Mouse (Mus musculus) erythroblast, embryonic 14.5 days (primary cell): ENCODE data around the gene Bmp2k. TPM values are rescaled to one million over a fixed set of nuclear protein-coding genes. Genes with fewer than 3 reads are reported as not detected.

ENCODE experiments used
- H3K27me3 ChIP-seq: 2 replicates; pipeline ENCODE4 v1.6.1; 2012; ENCODE audit warnings: inconsistent platforms; ENCODE audit not compliant: control insufficient read depth
- H3K36me3 ChIP-seq: 2 replicates; pipeline ENCODE4 v1.6.1; 2012; ENCODE audit warnings: mild to moderate bottlenecking, inconsistent platforms; ENCODE audit not compliant: control insufficient read depth
- H3K4me1 ChIP-seq: 2 replicates; pipeline ENCODE4 v1.6.1; 2012; ENCODE audit warnings: inconsistent platforms; ENCODE audit not compliant: control insufficient read depth
- H3K4me3 ChIP-seq: replicated peaks from 2 replicates; pipeline ENCODE3; 2012; ENCODE audit warnings: moderate library complexity, mild to moderate bottlenecking, inconsistent platforms
- H3K9me3 ChIP-seq: 2 replicates; pipeline ENCODE4 v1.6.1; 2012; ENCODE audit warnings: low read length, inconsistent platforms, mixed read lengths; ENCODE audit not compliant: control insufficient read depth
- GATA1 ChIP-seq: IDR thresholded peaks from 2 replicates; pipeline ENCODE4 v1.6.1; 2012; ENCODE audit warnings: low read length, inconsistent platforms, mixed read lengths
- TAL1 ChIP-seq: IDR thresholded peaks from 3 replicates; pipeline ENCODE4 v1.6.1; 2012; ENCODE audit warnings: low read length, inconsistent platforms, mixed read lengths
- polyA plus RNA-seq: library from polyadenylated mRNA; stranded (reverse); fragments of >175 nt; gene quantifications from 2 replicates; pipeline ENCODE4 v1.2.3, GENCODE M21; 2012

Bmp2k gene
- polyA plus RNA-seq, 1 experiment: 2.5 TPM

GRCm38 (mm10) chr5:97078641-97079040, 81.2 kb downstream of the Bmp2k start:
- Histone ChIP-seq H3K4me3 (no peak overlapping the region), H3K9me3 (no peaks in the 10 kb centered on the region), H3K4me1 (peaks cover 1% of the 10 kb centered on the region; the same call in 1 of the 2 replicates), H3K27me3 (no peaks in the 10 kb centered on the region), H3K36me3 (peaks cover 99% of the 10 kb centered on the region)
- TF ChIP-seq TAL1: no peak
- no peak for TF ChIP-seq GATA1

GRCm38 (mm10) chr5:97081481-97081880, 84.0 kb downstream of the Bmp2k start:
- Histone ChIP-seq H3K27me3 (no peaks in the 10 kb centered on the region), H3K9me3 (no peaks in the 10 kb centered on the region), H3K4me1 (peaks cover 1% of the 10 kb centered on the region; the same call in 1 of the 2 replicates), H3K4me3 (no peak overlapping the region), H3K36me3 (peaks cover 100% of the 10 kb centered on the region)
- no peak for TF ChIP-seq TAL1
- no peak for TF ChIP-seq GATA1

- Histone ChIP-seq H3K27me3 (no peaks in the 10 kb centered on the region), H3K4me1 (peaks cover under 1% of the 10 kb centered on the region; the same call in 1 of the 2 replicates), H3K4me3 (no peak overlapping the region), H3K36me3 (peaks cover 100% of the 10 kb centered on the region), H3K9me3 (no peaks in the 10 kb centered on the region)
- TF ChIP-seq GATA1: no peak
- no peak for TF ChIP-seq TAL1
Measured at GRCm38 (mm10) chr5:97083701-97084100, 86.2 kb downstream of the Bmp2k start.

- no peaks in the 10 kb centered on the region for H3K27me3 ChIP-seq
- no peaks in the 10 kb centered on the region for H3K4me1 ChIP-seq
- no peaks in the 10 kb centered on the region for H3K9me3 ChIP-seq
- H3K36me3 ChIP-seq: peaks cover 100% of the 10 kb centered on the region
- TF ChIP-seq GATA1 (no peak), TAL1 (no peak)
- H3K4me3 ChIP-seq: no peak overlapping the region
Measured at GRCm38 (mm10) chr5:97084541-97084940, 87.1 kb downstream of the Bmp2k start.

GRCm38 (mm10) chr5:97085071-97085470, 87.6 kb downstream of the Bmp2k start:
- TF ChIP-seq GATA1 (no peak), TAL1 (no peak)
- Histone ChIP-seq H3K9me3 (no peaks in the 10 kb centered on the region), H3K27me3 (no peaks in the 10 kb centered on the region), H3K36me3 (peaks cover 100% of the 10 kb centered on the region), H3K4me3 (no peak overlapping the region), H3K4me1 (no peaks in the 10 kb centered on the region)

GRCm38 (mm10) chr5:97087030-97087630, 89.6 kb downstream of the Bmp2k start:
- Histone ChIP-seq H3K9me3 (no peaks in the 10 kb centered on the region), H3K4me1 (no peaks in the 10 kb centered on the region), H3K27me3 (no peaks in the 10 kb centered on the region), H3K36me3 (peaks cover 100% of the 10 kb centered on the region), H3K4me3 (no peak overlapping the region)
- TF ChIP-seq GATA1 (no peak), TAL1 (no peak)

GRCm38 (mm10) chr5:97087746-97088145, 90.3 kb downstream of the Bmp2k start:
- TF ChIP-seq TAL1 (no peak), GATA1 (no peak)
- Histone ChIP-seq H3K27me3 (no peaks in the 10 kb centered on the region), H3K36me3 (peaks cover 100% of the 10 kb centered on the region)

GRCm38 (mm10) chr5:97088231-97088630, 90.7 kb downstream of the Bmp2k start:
- TF ChIP-seq GATA1: no peak
- TF ChIP-seq TAL1: no peak
- Histone ChIP-seq H3K27me3 (no peaks in the 10 kb centered on the region), H3K4me1 (no peaks in the 10 kb centered on the region), H3K9me3 (no peaks in the 10 kb centered on the region), H3K4me3 (no peak overlapping the region), H3K36me3 (peaks cover 100% of the 10 kb centered on the region)

More at GRCm38 (mm10) chr5:97087746-97088145, 90.3 kb downstream of the Bmp2k start:
- Histone ChIP-seq H3K4me1 (no peaks in the 10 kb centered on the region), H3K4me3 (no peak overlapping the region), H3K9me3 (no peaks in the 10 kb centered on the region)

GRCm38 (mm10) chr5:97089426-97089825, 91.9 kb downstream of the Bmp2k start:
- Histone ChIP-seq H3K4me3 (no peak overlapping the region), H3K36me3 (peaks cover 88% of the 10 kb centered on the region), H3K4me1 (no peaks in the 10 kb centered on the region), H3K27me3 (no peaks in the 10 kb centered on the region), H3K9me3 (no peaks in the 10 kb centered on the region)
- TF ChIP-seq TAL1 (no peak), GATA1 (no peak)
